Mouse (Mus musculus): ENCODE data around the gene Uts2r. TPM values are rescaled to one million over a fixed set of nuclear protein-coding genes. Genes with fewer than 3 reads are reported as not detected.

Uts2r gene
- 1 to 10 TPM in 1 of 2 experiments, under 1 TPM in 1; 0.35 to 1.1 TPM for total RNA-seq (2021)
- long read RNA-seq, experiment 1, result 0 reads
- long read RNA-seq, experiment 2, partial matches to known transcripts, result 0 of 1 reads
- long read RNA-seq, experiment 2, other reads (novel, unspliced or antisense), result 1 of 1 reads

DNA sequence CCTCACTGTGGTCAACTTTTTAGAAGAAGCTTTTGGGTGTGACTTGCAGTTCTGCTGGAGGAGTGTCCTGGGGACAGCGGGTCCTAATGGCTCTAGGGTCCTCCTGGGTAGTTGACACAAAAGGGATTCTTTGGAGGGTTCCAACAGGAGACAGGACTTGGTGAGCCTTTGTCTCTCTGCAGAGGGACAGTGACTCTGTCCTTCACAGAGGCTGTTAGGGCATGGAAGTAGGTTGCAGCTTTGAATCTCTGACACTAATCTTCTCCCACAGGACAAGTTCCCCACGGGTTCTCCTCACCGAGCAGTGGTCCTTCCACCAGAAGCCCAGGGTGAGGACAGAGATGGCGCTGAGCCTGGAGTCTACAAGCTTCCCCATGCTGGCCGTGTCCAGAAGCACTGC lies at the start of gene Uts2r:
Gene Uts2r (plus strand): TSS at position 301 of the 400 bp plus-strand sequence.
- no peak for DNase-seq

DNA sequence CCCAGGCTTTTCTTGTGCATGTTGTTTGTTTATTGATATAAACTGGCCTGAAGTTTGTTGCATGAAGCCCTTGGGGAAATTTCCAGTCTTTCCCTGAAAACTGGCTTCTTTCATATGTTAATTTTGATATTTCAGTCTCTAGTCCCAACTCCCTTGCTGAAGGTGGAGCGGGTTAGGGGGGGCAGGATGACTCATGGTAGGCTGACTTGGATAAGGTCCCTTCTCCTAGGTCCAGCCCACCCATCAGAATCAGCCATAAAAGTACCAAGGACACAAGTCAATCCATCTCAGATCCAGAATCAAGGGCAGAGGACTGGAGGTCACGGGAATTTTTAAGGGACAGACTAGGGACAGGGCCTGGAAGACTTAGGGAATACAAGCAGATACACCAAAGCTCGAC lies 49.0 kb upstream of the Uts2r start:
- DNase-seq, result no peak

- DNase-seq, result no peak
Observed at GRCm38 (mm10) chr11:121111601-121112000, 48.5 kb upstream of the Uts2r start.

DNA sequence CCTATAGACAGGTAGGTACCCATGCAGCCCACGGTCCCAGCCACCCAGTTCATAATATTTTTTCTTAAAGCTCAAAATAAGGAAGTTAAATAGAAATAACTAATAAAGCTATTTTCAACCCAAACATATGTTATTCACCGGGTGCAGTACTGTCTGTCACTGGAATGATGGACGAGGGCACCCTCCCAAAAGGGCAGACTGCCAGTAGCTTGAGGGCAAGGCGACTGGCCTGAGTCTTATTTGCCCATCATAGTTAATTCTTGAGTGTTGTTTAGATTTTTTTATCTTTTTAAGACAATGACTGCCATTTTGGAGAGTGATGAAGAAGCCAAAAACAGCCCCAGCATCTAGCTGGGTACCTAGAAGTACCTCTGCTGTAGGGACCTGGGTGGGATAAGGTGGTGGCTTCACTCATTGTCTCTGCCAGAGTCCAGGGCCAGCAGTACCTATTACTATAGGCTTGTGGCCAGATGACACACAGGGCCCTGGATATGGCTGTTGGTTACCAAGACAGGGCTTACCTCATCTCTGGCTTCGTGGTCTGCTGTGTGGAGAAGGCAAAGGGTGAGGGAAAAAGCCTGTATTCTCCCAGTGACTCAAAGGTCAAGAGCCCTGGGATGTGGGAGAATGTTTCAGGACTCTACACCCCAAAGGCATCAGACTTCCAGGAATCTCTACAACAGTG lies 47.8 kb upstream of the Uts2r start:
- DNase-seq, result no peak

- no peak for DNase-seq
Observed at GRCm38 (mm10) chr11:121118106-121118505, 42.0 kb upstream of the Uts2r start.

GRCm38 (mm10) chr11:121118577-121118976 lies 41.5 kb upstream of the Uts2r start, which contains the start of gene Tex19.2:
Gene Tex19.2, minus strand, starts transcription at chr11:121118677.
- no peak for DNase-seq

- no peak for DNase-seq
Observed at GRCm38 (mm10) chr11:121121151-121121550, 38.9 kb upstream of the Uts2r start.

DNA sequence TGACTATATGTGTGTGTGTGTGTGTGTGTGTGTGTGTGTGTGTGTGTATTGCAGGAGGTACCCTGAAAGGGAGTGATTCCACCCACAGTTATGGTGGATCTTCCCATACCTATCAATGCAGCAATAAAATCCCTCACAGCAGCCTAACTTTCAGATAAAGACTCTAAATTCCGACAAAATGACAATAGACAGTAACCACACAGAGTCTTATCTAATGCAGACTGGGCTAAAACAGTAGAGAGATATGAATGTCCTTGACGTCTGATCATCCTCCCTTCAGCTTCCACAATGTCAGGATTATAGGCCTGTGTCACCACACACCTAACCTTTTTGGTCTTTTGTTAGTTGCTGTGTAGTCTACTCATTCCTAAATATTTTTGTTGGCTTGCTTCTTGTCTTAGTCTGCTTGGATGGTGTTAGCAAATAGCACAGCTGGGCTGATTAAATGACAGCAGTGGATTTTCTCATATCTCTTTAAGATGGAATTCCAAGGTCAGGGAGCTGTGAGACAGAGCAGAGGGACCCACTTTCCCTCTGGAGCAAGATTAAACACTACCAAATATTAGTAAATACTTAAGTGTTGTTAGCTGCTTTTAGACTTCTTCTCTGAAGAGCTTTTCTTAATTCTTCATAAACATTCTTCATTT lies 37.9 kb upstream of the Uts2r start:
- no peak for DNase-seq

DNA sequence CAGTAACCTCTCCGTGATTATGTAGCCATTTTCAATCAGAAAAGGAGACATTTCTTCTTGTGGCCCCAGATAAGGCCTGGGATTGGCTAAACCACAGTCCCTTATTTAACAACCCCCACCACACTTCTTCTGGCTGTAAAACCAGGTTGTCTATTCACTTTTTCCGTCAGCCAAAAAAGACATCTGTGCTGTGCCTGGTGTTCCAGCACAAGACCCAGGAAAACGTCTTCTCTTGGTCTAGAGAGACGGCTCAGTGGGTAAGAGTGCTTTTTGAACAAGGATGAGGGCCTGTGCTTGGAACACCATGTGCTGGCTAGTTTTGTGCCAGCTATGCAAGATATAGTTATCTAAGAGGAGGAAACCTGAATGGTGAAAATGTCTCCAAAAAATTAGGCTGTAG lies 36.6 kb upstream of the Uts2r start:
- no peak for DNase-seq

- DNase-seq, result no peak
Observed at GRCm38 (mm10) chr11:121125522-121126172, 34.4 kb upstream of the Uts2r start.

DNA sequence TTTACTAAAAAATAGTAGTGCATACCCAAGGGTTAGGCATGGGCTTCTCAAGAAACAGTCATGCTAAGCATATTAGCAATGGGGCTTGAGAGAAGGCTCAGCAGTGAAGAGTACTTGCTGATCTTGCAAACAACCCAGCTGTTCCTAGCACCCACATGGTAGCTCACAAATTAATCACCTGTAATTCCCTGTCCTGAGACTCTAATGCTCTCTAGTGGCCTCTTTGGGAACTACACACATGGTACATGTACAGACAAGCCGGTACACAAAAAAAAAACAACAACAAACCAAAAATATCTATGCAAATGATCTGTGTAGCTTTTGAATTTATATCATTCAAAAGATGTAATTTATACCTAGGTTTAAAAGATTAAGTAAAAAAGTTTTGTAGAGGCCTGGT lies 33.7 kb upstream of the Uts2r start:
- no peak for DNase-seq

DNA sequence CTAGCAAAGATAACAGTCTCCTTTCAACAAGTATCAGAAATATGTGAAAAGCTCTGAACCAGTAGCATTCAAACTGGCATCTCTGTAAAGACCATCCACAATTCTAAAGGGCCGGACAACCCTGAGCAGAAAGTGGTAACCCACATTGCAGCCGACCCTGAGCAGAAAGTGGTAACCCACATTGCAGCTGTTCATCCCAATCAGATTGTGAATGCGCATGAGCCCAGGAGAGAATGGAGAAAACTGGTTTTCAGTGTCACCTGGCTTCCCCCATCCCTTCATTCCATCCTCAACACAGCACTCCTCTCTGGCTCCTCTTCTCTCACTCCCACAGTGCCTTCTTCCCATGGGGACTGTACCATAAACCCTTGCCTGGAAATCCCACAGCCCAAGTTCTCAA lies 32.6 kb upstream of the Uts2r start:
- no peak for DNase-seq

- no peak for DNase-seq
Observed at GRCm38 (mm10) chr11:121129616-121130015, 30.5 kb upstream of the Uts2r start.

GRCm38 (mm10) chr11:121134600-121134999 lies 25.5 kb upstream of the Uts2r start:
- no peak for DNase-seq

DNA sequence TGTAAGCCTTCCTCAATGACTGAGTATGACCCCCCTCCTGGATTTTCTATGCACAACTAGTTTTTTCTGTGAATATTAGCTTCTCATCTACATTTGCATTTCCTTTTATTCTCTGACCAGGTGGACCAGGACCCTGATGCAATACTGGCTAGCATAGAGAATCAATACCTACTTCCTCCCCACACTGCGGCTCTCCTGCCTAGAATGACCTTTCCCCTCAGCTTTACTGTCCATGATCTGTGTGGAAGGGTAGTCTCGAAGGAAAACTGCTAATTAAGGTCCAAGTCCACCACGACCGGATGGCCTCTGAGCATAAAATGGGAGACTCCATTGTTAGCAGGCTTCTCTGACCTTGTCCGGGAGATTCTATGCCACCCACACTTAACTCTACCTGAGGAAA lies 22.4 kb upstream of the Uts2r start:
- no peak for DNase-seq

DNA sequence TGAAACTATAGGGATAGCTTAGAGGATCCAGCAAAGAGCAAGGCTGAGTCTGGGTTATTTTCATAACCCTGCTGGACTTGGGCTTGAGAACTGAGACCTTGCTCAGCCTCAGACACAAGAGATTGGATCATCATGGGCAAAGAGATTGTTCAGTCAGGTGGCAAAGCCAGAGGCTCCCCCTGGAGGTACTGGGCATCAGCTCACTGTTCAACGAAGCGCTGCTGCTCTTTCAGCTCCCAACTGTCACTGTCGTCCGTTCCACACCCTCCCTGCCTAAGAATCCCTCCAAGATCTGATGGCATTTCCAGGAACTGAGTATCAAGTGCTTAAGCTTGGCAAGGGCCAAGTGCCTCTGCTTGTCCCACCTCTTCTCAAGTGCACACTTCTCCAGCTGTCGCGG lies 21.3 kb upstream of the Uts2r start:
- peak; percentile 27 for DNase-seq

DNA sequence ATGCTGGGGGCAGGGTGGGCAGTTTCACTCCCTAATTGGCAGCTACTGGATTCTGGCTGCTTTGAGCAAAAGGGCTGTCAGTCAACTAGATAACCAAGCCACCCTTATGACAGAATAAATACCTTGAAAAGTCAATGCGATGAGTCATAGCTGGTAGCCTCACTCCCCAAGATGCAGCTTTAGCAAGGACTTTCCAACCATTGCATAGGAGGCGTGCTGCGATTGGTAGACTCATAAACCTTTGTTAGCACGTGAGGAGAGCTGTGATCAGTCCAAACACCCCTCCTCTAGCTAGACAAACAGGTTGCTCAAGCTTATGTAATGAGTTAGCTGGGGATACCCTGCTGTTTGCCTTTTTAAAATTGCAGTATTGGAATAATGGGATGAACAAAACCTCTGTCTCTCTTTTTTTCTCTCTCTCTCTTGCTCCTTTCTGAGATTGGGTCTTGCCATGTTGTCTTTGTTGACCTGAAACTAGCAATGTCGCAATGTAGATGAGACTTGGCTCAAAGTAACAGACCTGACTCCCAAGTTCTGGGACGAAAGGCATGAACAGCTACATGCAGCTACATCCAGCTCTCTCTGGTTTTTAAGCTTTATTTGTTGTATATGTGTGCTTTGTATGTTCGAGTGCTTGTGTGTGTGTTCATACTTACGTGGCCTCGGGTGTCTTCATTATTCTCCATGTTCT lies 16.6 kb upstream of the Uts2r start:
- no peak for DNase-seq

DNA sequence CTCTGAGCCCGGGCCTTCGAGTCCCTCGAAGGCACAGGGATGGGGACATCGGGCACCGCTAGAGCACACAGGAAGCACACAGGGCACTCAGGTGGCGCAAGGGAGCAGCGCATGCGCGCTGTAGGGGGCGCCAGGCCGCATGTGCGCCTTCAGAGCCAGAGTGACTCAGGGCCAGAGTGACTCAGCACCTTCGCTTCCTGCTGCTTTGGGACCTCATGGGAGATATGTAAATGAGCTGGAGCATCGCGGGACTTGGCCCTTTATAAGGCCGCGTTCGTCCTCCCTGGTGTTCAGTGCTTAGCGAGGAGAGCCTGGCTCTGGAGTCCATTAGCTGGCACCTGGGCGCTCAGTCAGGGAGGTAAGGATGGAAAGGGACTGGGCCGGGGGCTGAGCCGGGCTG lies 14.2 kb upstream of the Uts2r start, which contains the start of gene Tex19.1:
Gene Tex19.1 (plus strand): TSS at position 279 of the 400 bp plus-strand sequence.
- no peak for DNase-seq

GRCm38 (mm10) chr11:121148193-121148592 lies 11.9 kb upstream of the Uts2r start:
- DNase-seq, result no peak

- DNase-seq, result no peak
Observed at GRCm38 (mm10) chr11:121154203-121154602, 5.9 kb upstream of the Uts2r start.

- peak; percentile 75 for DNase-seq
Observed at GRCm38 (mm10) chr11:121156411-121156891, 3.6 kb upstream of the Uts2r start.

- peak; percentile 82 for DNase-seq
Observed at GRCm38 (mm10) chr11:121160636-121161346, 720 bp downstream of the Uts2r start.
